Mouse (Mus musculus): ENCODE measurements around the gene Egfr. TPM values are rescaled to one million over a fixed set of nuclear protein-coding genes. Genes with fewer than 3 reads are reported as not detected.

Gene Egfr
- polyA plus RNA-seq, 1 experiment from 2014 or later = 1.3 TPM

DNA sequence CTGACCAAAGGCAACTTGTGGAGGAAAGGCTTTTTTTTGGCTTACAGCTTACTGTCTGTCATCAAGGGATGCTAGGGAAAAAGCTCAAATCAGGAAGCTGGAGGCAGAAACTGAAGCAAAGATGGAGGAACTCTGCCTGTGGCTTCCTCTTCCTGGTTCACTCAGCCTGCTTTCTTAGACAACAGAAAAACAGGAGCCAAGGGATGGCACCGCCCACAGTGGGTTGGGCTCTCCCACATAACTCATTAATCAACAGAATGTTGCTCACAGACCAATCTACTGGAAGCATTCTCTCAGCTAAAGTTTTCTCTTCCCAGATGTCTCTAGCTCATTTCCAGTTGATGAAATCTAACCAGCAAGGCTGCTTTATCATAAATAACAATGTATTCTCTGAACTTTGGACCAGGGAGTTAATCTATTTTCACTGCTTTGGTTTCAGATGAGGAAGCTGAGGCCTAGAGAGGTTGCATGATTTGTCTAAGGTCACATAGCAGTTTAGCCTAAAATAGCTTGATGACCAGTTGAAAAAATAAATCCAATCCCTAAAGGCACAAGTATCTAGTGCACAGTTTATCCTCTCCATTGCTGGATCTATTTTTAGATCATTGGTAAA is 155.6 kb downstream of the Egfr start:
- no peaks in the 10 kb centered on the region for H3K27me3 ChIP-seq (ENCODE audit: control insufficient read depth, insufficient read depth, low read depth, low read length)
- H3K9ac ChIP-seq (ENCODE audit: low read depth, low read length) = no peak overlapping the region
- H3K9me3 ChIP-seq (replicated peaks; ENCODE audit: control insufficient read depth, low read length) = no peaks in the 10 kb centered on the region
- H3K4me2 ChIP-seq (ENCODE audit: low read depth, low read length) = no peak overlapping the region
- ATAC-seq (ENCODE audit: low read depth) = no peak
- no peaks in the 10 kb centered on the region for H3K36me3 ChIP-seq (ENCODE audit: control insufficient read depth, insufficient read depth)
- no peak overlapping the region for H3K27ac ChIP-seq (ENCODE audit: low read length)
- WGBS (ENCODE audit: insufficient replicate concordance) = 50% methylated on average over 1 of the region's 1 CpGs
- no peaks in the 10 kb centered on the region for H3K4me1 ChIP-seq (ENCODE audit: control insufficient read depth, low read depth, low read length)
- no peak overlapping the region for H3K4me3 ChIP-seq (ENCODE audit: low read depth, low read length)

DNA sequence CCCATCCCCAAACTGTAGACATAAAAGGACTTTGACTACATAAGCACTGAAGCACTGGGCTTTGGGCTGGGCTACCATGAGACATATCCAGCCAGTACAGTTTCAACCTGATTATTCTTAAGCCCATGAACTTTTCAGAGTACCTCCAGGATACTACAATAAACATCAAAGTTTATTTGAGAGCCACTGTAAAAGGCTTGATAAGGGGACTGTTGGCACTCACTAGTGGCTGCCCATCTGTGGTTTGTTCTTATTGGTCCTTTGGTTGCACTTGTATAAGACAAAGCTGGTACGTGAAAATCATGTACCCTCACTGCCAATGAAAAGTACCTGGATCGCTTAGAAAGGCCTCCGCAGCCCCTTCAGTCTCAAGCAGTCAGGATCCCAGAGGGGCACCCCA is 162.8 kb downstream of the Egfr start:
- ATAC-seq (ENCODE audit: low read depth) = no peak
- no peaks in the 10 kb centered on the region for H3K9me3 ChIP-seq (replicated peaks; ENCODE audit: control insufficient read depth, low read length)

DNA sequence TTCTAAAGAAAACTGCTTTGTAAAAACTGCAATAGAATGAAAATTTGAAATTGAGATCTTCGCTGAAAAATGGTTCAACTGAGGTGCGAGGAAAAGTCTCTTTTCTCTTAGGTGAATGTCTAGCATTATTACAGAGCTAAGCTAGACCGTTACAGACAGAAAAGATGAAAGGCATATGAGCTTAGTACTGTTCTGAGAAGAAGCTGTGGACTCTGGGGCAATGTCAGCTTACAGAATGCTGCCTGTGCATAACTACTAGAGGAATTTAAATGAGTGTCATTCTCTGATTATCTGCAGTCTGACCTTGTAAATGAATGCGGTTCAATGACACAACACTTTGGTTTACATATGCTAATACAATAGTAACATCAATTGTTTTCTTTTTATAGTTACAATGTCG is 163.8 kb downstream of the Egfr start:
- H3K27ac ChIP-seq (ENCODE audit: low read length) = no peak overlapping the region
- ATAC-seq (ENCODE audit: low read depth) = no peak
- no peak overlapping the region for H3K4me2 ChIP-seq (ENCODE audit: low read depth, low read length)
- H3K36me3 ChIP-seq (ENCODE audit: control insufficient read depth, insufficient read depth) = no peaks in the 10 kb centered on the region
- WGBS (ENCODE audit: insufficient replicate concordance) = 60% methylated on average over 5 of the region's 5 CpGs
- no peak overlapping the region for H3K4me3 ChIP-seq (ENCODE audit: low read depth, low read length)
- H3K27me3 ChIP-seq (ENCODE audit: control insufficient read depth, insufficient read depth, low read depth, low read length) = no peaks in the 10 kb centered on the region
- H3K9me3 ChIP-seq (replicated peaks; ENCODE audit: control insufficient read depth, low read length) = no peaks in the 10 kb centered on the region
- H3K4me1 ChIP-seq (ENCODE audit: control insufficient read depth, low read depth, low read length) = no peaks in the 10 kb centered on the region
- H3K9ac ChIP-seq (ENCODE audit: low read depth, low read length) = no peak overlapping the region

More for the DNA sequence above, 162.8 kb downstream of the Egfr start:
- Histone ChIP-seq H3K9ac (ENCODE audit: low read depth, low read length) (no peak overlapping the region), H3K27me3 (ENCODE audit: control insufficient read depth, insufficient read depth, low read depth, low read length) (no peaks in the 10 kb centered on the region), H3K4me1 (ENCODE audit: control insufficient read depth, low read depth, low read length) (no peaks in the 10 kb centered on the region), H3K4me2 (ENCODE audit: low read depth, low read length) (no peak overlapping the region), H3K27ac (ENCODE audit: low read length) (no peak overlapping the region), H3K4me3 (ENCODE audit: low read depth, low read length) (no peak overlapping the region), H3K36me3 (ENCODE audit: control insufficient read depth, insufficient read depth) (no peaks in the 10 kb centered on the region)
- WGBS (ENCODE audit: insufficient replicate concordance) = 56% methylated on average over 3 of the region's 3 CpGs

DNA sequence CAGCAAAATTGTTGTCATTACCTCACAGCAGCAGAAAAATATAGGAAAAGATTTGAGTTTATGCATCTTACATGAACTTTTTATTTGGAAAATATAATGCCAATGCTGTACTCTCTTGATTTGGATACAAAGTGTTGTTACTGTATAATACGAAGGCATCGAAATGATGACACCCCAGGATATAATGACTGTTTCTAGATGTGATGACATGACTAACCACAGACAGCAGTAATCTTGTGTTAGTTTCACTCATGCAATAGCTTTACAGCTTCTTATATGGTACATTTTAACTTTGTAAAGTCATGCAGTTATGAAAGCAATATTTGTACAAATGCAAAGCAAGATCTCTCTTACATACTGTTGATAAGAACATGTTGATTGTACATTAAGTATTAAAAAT is 165.5 kb downstream of the Egfr start:
- Histone ChIP-seq H3K27me3 (ENCODE audit: control insufficient read depth, insufficient read depth, low read depth, low read length) (no peaks in the 10 kb centered on the region), H3K9me3 (replicated peaks; ENCODE audit: control insufficient read depth, low read length) (no peaks in the 10 kb centered on the region), H3K36me3 (ENCODE audit: control insufficient read depth, insufficient read depth) (no peaks in the 10 kb centered on the region), H3K27ac (ENCODE audit: low read length) (no peak overlapping the region), H3K9ac (ENCODE audit: low read depth, low read length) (no peak overlapping the region), H3K4me2 (ENCODE audit: low read depth, low read length) (no peak overlapping the region), H3K4me3 (ENCODE audit: low read depth, low read length) (no peak overlapping the region), H3K4me1 (ENCODE audit: control insufficient read depth, low read depth, low read length) (no peaks in the 10 kb centered on the region)
- WGBS (ENCODE audit: insufficient replicate concordance) = 76% methylated on average over 2 of the region's 2 CpGs
- no peak for ATAC-seq (ENCODE audit: low read depth)

DNA sequence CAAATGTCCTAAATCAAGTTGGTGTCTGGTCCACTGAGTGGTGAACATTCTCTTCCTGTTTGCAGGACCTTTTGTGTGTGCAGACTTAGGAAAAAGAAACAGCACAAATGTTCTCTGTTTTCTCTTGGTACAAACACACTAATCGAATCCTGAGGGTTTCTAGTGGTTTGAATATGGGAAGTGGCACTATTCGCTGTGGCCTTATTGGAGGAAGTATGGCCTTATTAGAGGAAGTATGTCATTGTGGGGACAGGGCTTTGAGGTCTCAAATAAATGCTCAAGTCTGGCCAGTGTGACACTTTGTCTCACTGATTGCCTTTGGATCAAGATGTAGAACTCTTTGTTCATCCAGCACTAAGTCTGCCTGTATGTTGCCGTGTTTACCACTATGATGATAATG is 180.2 kb downstream of the Egfr start:
- no peak overlapping the region for H3K4me3 ChIP-seq (ENCODE audit: low read depth, low read length)
- 37% methylated on average over 3 of the region's 3 CpGs for WGBS (ENCODE audit: insufficient replicate concordance)
- no peaks in the 10 kb centered on the region for H3K36me3 ChIP-seq (ENCODE audit: control insufficient read depth, insufficient read depth)
- ATAC-seq (ENCODE audit: low read depth) = no peak
- no peaks in the 10 kb centered on the region for H3K9me3 ChIP-seq (replicated peaks; ENCODE audit: control insufficient read depth, low read length)
- no peak overlapping the region for H3K27ac ChIP-seq (ENCODE audit: low read length)
- H3K9ac ChIP-seq (ENCODE audit: low read depth, low read length) = no peak overlapping the region
- no peak overlapping the region for H3K4me2 ChIP-seq (ENCODE audit: low read depth, low read length)
- H3K27me3 ChIP-seq (ENCODE audit: control insufficient read depth, insufficient read depth, low read depth, low read length) = no peaks in the 10 kb centered on the region
- H3K4me1 ChIP-seq (ENCODE audit: control insufficient read depth, low read depth, low read length) = no peaks in the 10 kb centered on the region

DNA sequence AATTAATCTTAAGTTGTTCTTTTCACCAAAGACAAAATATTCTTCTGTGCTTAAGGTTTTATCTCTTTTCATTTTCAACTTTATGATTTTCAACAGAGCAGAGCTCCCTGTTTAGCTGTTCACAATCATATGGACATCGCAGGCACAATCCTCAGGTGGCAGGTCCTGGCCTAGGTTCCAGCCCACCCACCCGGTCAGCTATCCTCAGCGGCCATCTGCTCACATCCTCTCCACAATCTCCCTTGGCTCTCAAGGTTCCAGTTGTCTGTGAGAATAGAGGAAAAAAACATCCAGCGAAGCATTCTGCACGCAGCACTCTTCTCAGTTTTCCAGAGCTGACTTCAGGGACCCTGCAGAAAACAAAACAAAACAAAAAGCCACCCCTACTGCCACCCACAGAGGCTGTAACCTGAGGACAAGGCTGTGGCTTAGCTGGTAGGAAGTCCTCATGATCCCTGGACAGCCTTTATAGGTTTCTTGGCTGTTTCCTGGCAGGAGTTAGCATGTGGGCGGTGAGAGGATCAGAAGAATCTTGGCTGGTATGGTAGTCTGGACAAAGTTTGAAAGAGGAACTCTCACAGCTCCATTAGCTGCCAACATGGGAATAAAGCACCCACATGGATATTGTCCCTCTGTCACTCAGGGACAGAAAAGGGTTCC is 183.7 kb downstream of the Egfr start:
- Histone ChIP-seq H3K36me3 (ENCODE audit: control insufficient read depth, insufficient read depth) (no peaks in the 10 kb centered on the region), H3K9ac (ENCODE audit: low read depth, low read length) (no peak overlapping the region), H3K27ac (ENCODE audit: low read length) (no peak overlapping the region), H3K27me3 (ENCODE audit: control insufficient read depth, insufficient read depth, low read depth, low read length) (no peaks in the 10 kb centered on the region), H3K4me2 (ENCODE audit: low read depth, low read length) (no peak overlapping the region), H3K4me1 (ENCODE audit: control insufficient read depth, low read depth, low read length) (no peaks in the 10 kb centered on the region), H3K9me3 (replicated peaks; ENCODE audit: control insufficient read depth, low read length) (no peaks in the 10 kb centered on the region), H3K4me3 (ENCODE audit: low read depth, low read length) (no peak overlapping the region)
- WGBS (ENCODE audit: insufficient replicate concordance) = 72% methylated on average over 6 of the region's 6 CpGs
- no peak for ATAC-seq (ENCODE audit: low read depth)

DNA sequence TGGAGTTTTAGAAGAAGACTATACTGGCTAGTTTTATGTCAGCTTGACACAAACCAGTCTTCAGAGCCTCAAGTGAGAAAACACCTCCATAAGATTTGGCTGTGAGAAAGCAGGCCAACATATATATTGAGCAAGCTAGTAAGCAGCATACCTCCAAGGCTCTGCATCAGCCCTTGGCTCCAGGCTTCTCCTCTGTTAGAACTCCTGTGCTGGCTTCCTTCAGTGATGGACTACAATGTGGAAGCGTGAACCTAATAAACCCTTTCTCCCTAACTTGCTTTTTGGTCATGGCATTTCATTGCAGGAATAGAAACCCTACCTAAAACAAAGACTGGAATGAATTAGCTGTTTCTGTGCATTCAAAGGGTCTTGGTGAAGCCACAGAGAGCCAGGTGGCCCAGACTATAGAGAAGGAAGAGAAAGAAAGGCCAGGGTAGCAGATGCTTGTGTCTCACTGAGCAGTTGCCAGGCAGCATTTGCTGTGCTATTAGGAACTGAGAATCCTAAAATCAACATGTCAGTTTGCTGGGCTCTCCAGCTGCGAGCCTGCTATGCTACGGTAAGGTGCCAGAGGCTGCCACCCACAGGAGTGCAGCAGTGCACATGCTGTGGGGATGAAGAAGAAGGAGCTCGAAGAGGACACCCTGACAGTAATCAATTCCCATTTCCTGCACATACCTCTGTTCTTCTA is 189.2 kb downstream of the Egfr start:
- Histone ChIP-seq H3K4me2 (ENCODE audit: low read depth, low read length) (no peak overlapping the region), H3K4me1 (ENCODE audit: control insufficient read depth, low read depth, low read length) (no peaks in the 10 kb centered on the region; the same call in 1 of the 2 replicates), H3K9me3 (replicated peaks; ENCODE audit: control insufficient read depth, low read length) (no peaks in the 10 kb centered on the region), H3K4me3 (ENCODE audit: low read depth, low read length) (no peak overlapping the region), H3K9ac (ENCODE audit: low read depth, low read length) (no peak overlapping the region), H3K27ac (ENCODE audit: low read length) (no peak overlapping the region), H3K36me3 (ENCODE audit: control insufficient read depth, insufficient read depth) (no peaks in the 10 kb centered on the region), H3K27me3 (ENCODE audit: control insufficient read depth, insufficient read depth, low read depth, low read length) (no peaks in the 10 kb centered on the region)
- ATAC-seq (ENCODE audit: low read depth) = no peak
- WGBS (ENCODE audit: insufficient replicate concordance) = 62% methylated on average over 4 of the region's 4 CpGs

DNA sequence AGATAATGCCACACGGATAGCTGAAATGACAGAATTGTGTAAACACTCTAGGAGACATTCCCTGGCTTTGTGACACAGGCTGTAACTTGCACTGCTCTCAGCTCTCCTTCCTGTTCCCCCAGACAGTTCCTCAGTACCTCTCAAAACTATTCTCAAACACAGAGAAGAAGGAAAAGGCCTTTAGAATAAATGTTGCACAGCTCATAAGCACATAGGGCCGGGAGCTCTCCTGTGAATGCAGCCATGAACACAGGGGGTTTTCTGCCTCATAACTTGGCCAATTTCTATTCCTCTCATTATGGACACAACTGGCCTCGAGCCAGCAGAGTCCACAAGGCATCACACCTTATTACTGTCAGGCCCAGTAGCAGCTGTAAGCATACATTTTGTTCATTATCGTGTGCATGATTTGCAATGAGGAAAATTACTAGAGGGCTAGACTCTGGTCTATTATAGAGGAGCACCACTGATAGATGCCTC is 190.0 kb downstream of the Egfr start:
- Histone ChIP-seq H3K9ac (ENCODE audit: low read depth, low read length) (no peak overlapping the region), H3K9me3 (replicated peaks; ENCODE audit: control insufficient read depth, low read length) (no peaks in the 10 kb centered on the region), H3K36me3 (ENCODE audit: control insufficient read depth, insufficient read depth) (no peaks in the 10 kb centered on the region), H3K27me3 (ENCODE audit: control insufficient read depth, insufficient read depth, low read depth, low read length) (no peaks in the 10 kb centered on the region), H3K27ac (ENCODE audit: low read length) (no peak overlapping the region), H3K4me2 (ENCODE audit: low read depth, low read length) (no peak overlapping the region), H3K4me1 (ENCODE audit: control insufficient read depth, low read depth, low read length) (no peaks in the 10 kb centered on the region; the same call in 1 of the 2 replicates), H3K4me3 (ENCODE audit: low read depth, low read length) (no peak overlapping the region)
- ATAC-seq (ENCODE audit: low read depth) = no peak
- WGBS (ENCODE audit: insufficient replicate concordance) = 54% methylated on average over 4 of the region's 4 CpGs

DNA sequence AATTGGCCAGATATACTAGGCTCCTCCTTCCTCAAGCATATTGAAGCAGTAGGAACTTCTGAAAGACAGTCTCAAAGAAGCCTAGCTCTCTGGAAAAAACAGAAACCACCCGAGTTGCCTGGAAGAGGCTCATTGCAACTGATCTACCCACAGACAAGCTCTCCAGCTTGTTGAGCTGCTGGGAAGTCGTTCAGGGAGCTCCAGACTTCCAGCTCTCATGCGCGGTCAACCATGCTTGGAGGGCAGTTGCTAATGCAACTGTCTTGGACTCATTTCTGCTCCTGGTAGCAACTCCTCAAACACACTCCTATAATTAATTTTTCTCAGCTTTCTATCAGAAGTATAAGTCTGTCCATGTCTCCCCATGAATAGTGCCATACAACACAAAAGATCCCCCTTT is 191.0 kb downstream of the Egfr start:
- H3K4me3 ChIP-seq (ENCODE audit: low read depth, low read length) = no peak overlapping the region
- H3K4me1 ChIP-seq (ENCODE audit: control insufficient read depth, low read depth, low read length) = no peaks in the 10 kb centered on the region; the same call in 1 of the 2 replicates
- H3K36me3 ChIP-seq (ENCODE audit: control insufficient read depth, insufficient read depth) = no peaks in the 10 kb centered on the region
- no peak for ATAC-seq (ENCODE audit: low read depth)
- no peaks in the 10 kb centered on the region for H3K27me3 ChIP-seq (ENCODE audit: control insufficient read depth, insufficient read depth, low read depth, low read length)
- no peak overlapping the region for H3K9ac ChIP-seq (ENCODE audit: low read depth, low read length)
- H3K27ac ChIP-seq (ENCODE audit: low read length) = no peak overlapping the region
- 66% methylated on average over 4 of the region's 4 CpGs for WGBS (ENCODE audit: insufficient replicate concordance)
- no peaks in the 10 kb centered on the region for H3K9me3 ChIP-seq (replicated peaks; ENCODE audit: control insufficient read depth, low read length)
- no peak overlapping the region for H3K4me2 ChIP-seq (ENCODE audit: low read depth, low read length)
